Mouse (Mus musculus) MEL (cell line): ENCODE data around the gene 1810013L24Rik. TPM values are rescaled to one million over a fixed set of nuclear protein-coding genes. Genes with fewer than 3 reads are reported as not detected.

Experiments
- DNase-seq: peaks from one replicate; pipeline ENCODE4 v3.0.0; 2011; ENCODE audit warnings: low read depth, low spot score
- H3K27ac ChIP-seq: 2 replicates; pipeline ENCODE4 v1.5.1; 2012; ENCODE audit warnings: low read depth, mild to moderate bottlenecking, control low read depth, low read length, moderate library complexity; ENCODE audit not compliant: control insufficient read depth
- H3K27me3 ChIP-seq, 2 experiments: fragments of 150-350 bp in 1 of 2; sonication (generic) in 1 of 2; 2 replicates each; pipeline ENCODE4 v1.6.1; 2012; ENCODE audit warnings: low read length in 2 of 2, mild to moderate bottlenecking in 2 of 2, improper control_type of control experiment in 1 of 2, moderate library complexity in 1 of 2; ENCODE audit not compliant: insufficient read depth in 2 of 2, control insufficient read depth in 1 of 2
- H3K36me3 ChIP-seq, 2 experiments: 2 replicates each; pipeline ENCODE4 v1.6.1; 2012 to 2014; ENCODE audit warnings: low read length in 2 of 2, improper control_type of control experiment in 1 of 2, inconsistent platforms in 1 of 2, mild to moderate bottlenecking in 1 of 2; ENCODE audit not compliant: insufficient read depth in 2 of 2, control insufficient read depth in 1 of 2
- H3K4me1 ChIP-seq, 2 experiments: fragments of 150-350 bp in 1 of 2; sonication (generic) in 1 of 2; 2 replicates each; pipeline ENCODE4 v1.6.1; 2012; ENCODE audit warnings: low read length in 2 of 2, improper control_type of control experiment in 1 of 2, mild to moderate bottlenecking in 1 of 2; ENCODE audit not compliant: insufficient read depth in 2 of 2, control insufficient read depth in 1 of 2
- H3K4me3 ChIP-seq, 2 experiments: fragments of 150-350 bp in 1 of 2; sonication (generic) in 1 of 2; 2 replicates each; pipeline ENCODE4 v1.5.1; 2012; ENCODE audit warnings: low read depth in 2 of 2, low read length in 2 of 2, mild to moderate bottlenecking in 2 of 2, moderate library complexity in 2 of 2, control low read depth in 1 of 2, improper control_type of control experiment in 1 of 2; ENCODE audit not compliant: control insufficient read depth in 1 of 2, insufficient read depth in 1 of 2
- H3K79me2 ChIP-seq: 2 replicates; pipeline ENCODE4 v1.6.1; 2012; ENCODE audit warnings: mild to moderate bottlenecking, low read length, moderate library complexity; ENCODE audit not compliant: control insufficient read depth, poor library complexity, insufficient read depth
- H3K9ac ChIP-seq: 2 replicates; pipeline ENCODE4 v1.6.1; 2012; ENCODE audit warnings: low read depth, mild to moderate bottlenecking, control low read depth, low read length, moderate library complexity; ENCODE audit not compliant: control insufficient read depth, poor library complexity, severe bottlenecking
- H3K9me3 ChIP-seq: fragments of 150-350 bp; sonication (generic); replicated peaks from 2 replicates; pipeline ENCODE4 v1.6.1; 2012; ENCODE audit warnings: mild to moderate bottlenecking, low read length, improper control_type of control experiment, moderate library complexity; ENCODE audit not compliant: insufficient read depth
- BHLHE40 ChIP-seq: IDR thresholded peaks from 2 replicates; pipeline ENCODE4 v1.6.1; 2012; ENCODE audit warnings: low read depth, mild to moderate bottlenecking, inconsistent platforms, low read length, improper control_type of control experiment, borderline replicate concordance
- E2F4 ChIP-seq: IDR thresholded peaks from 2 replicates; pipeline ENCODE4 v1.6.1; 2011; ENCODE audit warnings: low read depth, low read length, improper control_type of control experiment, borderline replicate concordance
- ELF1 ChIP-seq: IDR thresholded peaks from 2 replicates; pipeline ENCODE4 v1.6.1; 2014; ENCODE audit warnings: low read depth, mild to moderate bottlenecking, inconsistent platforms, low read length, improper control_type of control experiment, moderate library complexity
- EP300 ChIP-seq, 2 experiments: IDR thresholded peaks; 2 replicates each; pipeline ENCODE4 v1.6.1; 2011; ENCODE audit warnings: improper control_type of control experiment in 2 of 2, low read length in 2 of 2, low read depth in 1 of 2, mild to moderate bottlenecking in 1 of 2
- ETS1 ChIP-seq: IDR thresholded peaks from 2 replicates; pipeline ENCODE4 v1.6.1; 2012; ENCODE audit warnings: low read depth, mild to moderate bottlenecking, inconsistent platforms, low read length, improper control_type of control experiment, moderate library complexity
- GATA1 ChIP-seq: IDR thresholded peaks from 2 replicates; pipeline ENCODE4 v1.6.1; 2011; ENCODE audit warnings: low read depth, low read length, improper control_type of control experiment
- HCFC1 ChIP-seq: IDR thresholded peaks from 2 replicates; pipeline ENCODE4 v1.6.1; 2012; ENCODE audit warnings: low read depth, mild to moderate bottlenecking, inconsistent platforms, low read length, improper control_type of control experiment, moderate library complexity
- JUND ChIP-seq: IDR thresholded peaks from 2 replicates; pipeline ENCODE4 v1.6.1; 2011; ENCODE audit warnings: low read depth, mild to moderate bottlenecking, improper control_type of control experiment, low read length
- KAT2A ChIP-seq: conservative IDR thresholded peaks from 2 replicates; pipeline ENCODE4 v1.6.1; 2012; ENCODE audit warnings: low read depth, low read length, improper control_type of control experiment, inconsistent platforms
- MAFK ChIP-seq: IDR thresholded peaks from 2 replicates; pipeline ENCODE4 v1.6.1; 2011; ENCODE audit warnings: low read depth, mild to moderate bottlenecking, low read length, improper control_type of control experiment, borderline replicate concordance
- MAX ChIP-seq: IDR thresholded peaks from 2 replicates; pipeline ENCODE4 v1.6.1; 2011; ENCODE audit warnings: low read length, improper control_type of control experiment
- MAZ ChIP-seq: IDR thresholded peaks from 2 replicates; pipeline ENCODE4 v1.6.1; 2012; ENCODE audit warnings: low read depth, mild to moderate bottlenecking, inconsistent platforms, low read length, improper control_type of control experiment
- MXI1 ChIP-seq: IDR thresholded peaks from 2 replicates; pipeline ENCODE4 v1.6.1; 2011; ENCODE audit warnings: mild to moderate bottlenecking, low read depth, low read length, improper control_type of control experiment
- MYB ChIP-seq: IDR thresholded peaks from 2 replicates; pipeline ENCODE4 v1.6.1; 2011; ENCODE audit warnings: mild to moderate bottlenecking, low read depth, low read length, improper control_type of control experiment
- MYC ChIP-seq: IDR thresholded peaks from 2 replicates; pipeline ENCODE4 v1.6.1; 2011; ENCODE audit warnings: low read depth, mild to moderate bottlenecking, low read length, improper control_type of control experiment, moderate library complexity
- NRF1 ChIP-seq: IDR thresholded peaks from 2 replicates; pipeline ENCODE4 v1.6.1; 2014; ENCODE audit warnings: low read depth, mild to moderate bottlenecking, inconsistent platforms, low read length, improper control_type of control experiment, moderate library complexity; ENCODE audit not compliant: poor library complexity, insufficient read depth, severe bottlenecking
- POLR2AphosphoS2 ChIP-seq: IDR thresholded peaks from 2 replicates; pipeline ENCODE4 v1.6.1; 2011; ENCODE audit warnings: low read length, improper control_type of control experiment
- POLR2AphosphoS5 ChIP-seq: IDR thresholded peaks from 2 replicates; pipeline ENCODE4 v1.6.1; 2012; ENCODE audit warnings: low read depth, borderline replicate concordance, mild to moderate bottlenecking, inconsistent platforms, low read length, moderate library complexity, mixed read lengths
- RAD21 ChIP-seq: IDR thresholded peaks from 2 replicates; pipeline ENCODE4 v1.6.1; 2011; ENCODE audit warnings: mild to moderate bottlenecking, low read depth, low read length, improper control_type of control experiment
- RCOR1 ChIP-seq: IDR thresholded peaks from 2 replicates; pipeline ENCODE4 v1.6.1; 2012; ENCODE audit warnings: low read depth, mild to moderate bottlenecking, inconsistent platforms, low read length, improper control_type of control experiment
- SIN3A ChIP-seq: IDR thresholded peaks from 2 replicates; pipeline ENCODE4 v1.6.1; 2012; ENCODE audit warnings: low read length, improper control_type of control experiment, inconsistent platforms
- SMC3 ChIP-seq: IDR thresholded peaks from 2 replicates; pipeline ENCODE4 v1.6.1; 2011; ENCODE audit warnings: low read depth, low read length, improper control_type of control experiment
- TAL1 ChIP-seq: IDR thresholded peaks from 2 replicates; pipeline ENCODE4 v1.6.1; 2012; ENCODE audit warnings: mild to moderate bottlenecking, inconsistent platforms, low read length, moderate library complexity, mixed read lengths
- TBP ChIP-seq: IDR thresholded peaks from 2 replicates; pipeline ENCODE4 v1.8.0; 2011; ENCODE audit warnings: low read depth, low read length, improper control_type of control experiment
- TCF12 ChIP-seq: IDR thresholded peaks from 2 replicates; pipeline ENCODE4 v1.6.1; 2014; ENCODE audit warnings: low read depth, mild to moderate bottlenecking, inconsistent platforms, low read length, improper control_type of control experiment, moderate library complexity
- UBTF ChIP-seq: IDR thresholded peaks from 2 replicates; pipeline ENCODE4 v1.6.1; 2012; ENCODE audit warnings: low read depth, mild to moderate bottlenecking, inconsistent platforms, low read length, improper control_type of control experiment, moderate library complexity, borderline replicate concordance; ENCODE audit not compliant: insufficient read depth
- USF1 ChIP-seq: IDR thresholded peaks from 2 replicates; pipeline ENCODE4 v1.6.1; 2014; ENCODE audit warnings: low read depth, mild to moderate bottlenecking, inconsistent platforms, low read length, improper control_type of control experiment, moderate library complexity
- USF2 ChIP-seq, 2 experiments: IDR thresholded peaks; 2 replicates each; pipeline ENCODE4 v1.6.1; 2011 to 2012; ENCODE audit warnings: improper control_type of control experiment in 2 of 2, low read length in 2 of 2, borderline replicate concordance in 1 of 2, inconsistent platforms in 1 of 2, low read depth in 1 of 2, mild to moderate bottlenecking in 1 of 2; ENCODE audit not compliant: insufficient read depth in 1 of 2
- ZMIZ1 ChIP-seq: IDR thresholded peaks from 2 replicates; pipeline ENCODE4 v1.6.1; 2012; ENCODE audit warnings: low read depth, mild to moderate bottlenecking, inconsistent platforms, low read length, improper control_type of control experiment, moderate library complexity
- ZNF384 ChIP-seq: IDR thresholded peaks from 2 replicates; pipeline ENCODE4 v1.6.1; 2012; ENCODE audit warnings: low read depth, mild to moderate bottlenecking, inconsistent platforms, low read length, improper control_type of control experiment
- polyA plus RNA-seq, 2 experiments: library from polyadenylated mRNA; stranded (reverse) in 1 of 2; unstranded in 1 of 2; fragments of >175 nt in 1 of 2; fragments of >200 nt in 1 of 2; gene quantifications; 2 replicates each; pipeline versions ENCODE4 v1.2.1 to v1.2.4; 2012; ENCODE audit warnings: low replicate concordance in 2 of 2, low read depth in 1 of 2; ENCODE audit not compliant: insufficient read length in 2 of 2, insufficient read depth in 1 of 2, missing spikeins in 1 of 2
- total RNA-seq: library from RNA; depleted of rRNA; stranded (reverse); fragments of 300-350 nt; gene quantifications from 2 replicates; pipeline ENCODE4 v1.2.3, GENCODE M21; 2012

1810013L24Rik gene
- total and polyA plus RNA-seq, 3 experiments, result 27.6 to 154 (median 29.9) TPM

- peaks cover 12 to 17% of the 10 kb centered on the region in 2 experiments for H3K4me1 ChIP-seq
- peak overlapping the region; percentile 28 to 64 for H3K4me3 ChIP-seq
- H3K9me3 ChIP-seq, result no peaks in the 10 kb centered on the region
- TF ChIP-seq RAD21 (no peak), ETS1 (peak; percentile 53), RCOR1 (peak; percentile 87), MYB (no peak), EP300 (IDR thresholded peaks at IDR 0.05; ENCODE audit: low read depth in 1 of 2, low read length in 2 of 2) (peak; percentile 63 to 67; a peak in 3 of 4 replicates), POLR2AphosphoS2 (no peak), JUND (no peak), ZNF384 (peak; percentile 94), GATA1 (peak; percentile 86), TCF12 (peak; percentile 60; the same call in 1 of the 2 replicates)
- peak; percentile 62 for DNase-seq
- peak overlapping the region; percentile 37 for H3K27ac ChIP-seq
- H3K36me3 ChIP-seq, result peaks cover 0 to 11% of the 10 kb centered on the region in 2 experiments; a peak in 2 of 4 replicates
- H3K79me2 ChIP-seq, result no peaks in the 10 kb centered on the region
- no peaks in the 10 kb centered on the region for H3K27me3 ChIP-seq
- H3K9ac ChIP-seq, result peak overlapping the region; percentile 48
Observed at GRCm38 (mm10) chr16:8780187-8780586, 49.7 kb upstream of the 1810013L24Rik start.

DNA sequence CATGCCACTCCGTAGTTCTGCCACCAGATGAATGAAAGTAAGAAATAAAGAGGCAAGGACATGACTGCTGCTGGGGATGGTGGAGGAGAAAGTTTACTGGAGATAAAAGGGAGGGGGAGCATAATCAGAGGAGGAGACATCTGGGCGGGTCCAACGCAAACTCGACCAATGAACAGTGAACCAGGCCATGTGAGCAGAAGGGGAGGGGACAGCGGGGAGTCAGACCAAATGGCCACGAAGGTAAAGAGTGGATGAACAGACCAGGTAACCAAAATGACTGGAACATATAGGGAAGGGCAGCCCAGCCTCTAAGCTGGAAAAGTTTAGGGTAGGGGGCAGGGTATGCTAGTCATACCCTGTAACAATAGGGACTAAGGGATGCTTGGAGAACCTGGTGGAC, 48.7 kb upstream of the 1810013L24Rik start:
- Histone ChIP-seq H3K27me3 (no peaks in the 10 kb centered on the region), H3K4me3 (peak overlapping the region; percentile 28 to 64), H3K4me1 (peaks cover 12 to 17% of the 10 kb centered on the region in 2 experiments), H3K27ac (no peak overlapping the region), H3K36me3 (peaks cover 0 to 11% of the 10 kb centered on the region in 2 experiments; a peak in 2 of 4 replicates), H3K9ac (peak overlapping the region; percentile 48; the same call in 1 of the 2 replicates), H3K79me2 (no peaks in the 10 kb centered on the region), H3K9me3 (no peaks in the 10 kb centered on the region)
- peak; percentile 85 for DNase-seq
- TF ChIP-seq TAL1, result no peak
- TF ChIP-seq HCFC1, result no peak
- TF ChIP-seq POLR2AphosphoS5, result no peak
- TF ChIP-seq ZMIZ1, result no peak
- no peak for TF ChIP-seq NRF1
- no peak for TF ChIP-seq KAT2A
- TF ChIP-seq USF2 (IDR thresholded peaks at IDR 0.05; ENCODE audit: borderline replicate concordance in 1 of 2, insufficient read depth in 1 of 2, low read depth in 1 of 2, low read length in 2 of 2), result peak in 1 of 2 experiments; percentile 32; a peak in 1 of 4 replicates
- TF ChIP-seq SMC3, result no peak
- TF ChIP-seq SIN3A, result no peak
- no peak for TF ChIP-seq TCF12
- TF ChIP-seq EP300 (IDR thresholded peaks at IDR 0.05; ENCODE audit: low read depth in 1 of 2, low read length in 2 of 2), result no peak
- TF ChIP-seq MAFK, result no peak
- TF ChIP-seq GATA1, result no peak
- peak; percentile 65 for TF ChIP-seq MAX
- TF ChIP-seq MAZ, result 0 out of 2 replicates have a peak, but pooled peaks have one; percentile 26
- TF ChIP-seq MXI1, result no peak
- no peak for TF ChIP-seq JUND
- TF ChIP-seq USF1, result peak; percentile 86
- TF ChIP-seq BHLHE40, result no peak
- TF ChIP-seq MYC, result no peak
- no peak for TF ChIP-seq ZNF384
- TF ChIP-seq ELF1, result no peak
- no peak for TF ChIP-seq E2F4
- TF ChIP-seq ETS1, result no peak
- TF ChIP-seq TBP, result no peak
- TF ChIP-seq UBTF, result no peak
